Mouse (Mus musculus) neural tube, embryonic 14.5 days (tissue): ENCODE measurements around the gene Adss. TPM values are rescaled to one million over a fixed set of nuclear protein-coding genes. Genes with fewer than 3 reads are reported as not detected.
"Not testable (repeated sequence)": the region's sequence is repeated elsewhere in the genome, so short reads cannot be mapped to it uniquely, and the experiment has no call there.

Experiments used
- ATAC-seq: fragments of 200-750 bp; cut with Nextera tagmentation; 2 replicates; pipeline ENCODE4 v1.8.0; 2017; ENCODE audit warnings: low read depth, mild to moderate bottlenecking, moderate TSS enrichment, moderate library complexity
- H3K27ac ChIP-seq: fragments of 300-500 bp; sonication (generic); 2 replicates; pipeline ENCODE4 v1.5.1; 2014; ENCODE audit warnings: low read depth, mild to moderate bottlenecking, control low read depth, low read length, moderate library complexity, mixed read lengths
- H3K27me3 ChIP-seq: fragments of 300-500 bp; sonication (generic); 2 replicates; pipeline ENCODE4 v1.6.1; 2014; ENCODE audit warnings: low read length; ENCODE audit not compliant: control insufficient read depth, insufficient read depth
- H3K36me3 ChIP-seq: fragments of 300-500 bp; sonication (generic); 2 replicates; pipeline ENCODE4 v1.6.1; 2014; ENCODE audit warnings: low read length, mixed read lengths; ENCODE audit not compliant: control insufficient read depth, insufficient read depth
- H3K4me1 ChIP-seq: fragments of 300-500 bp; sonication (generic); 2 replicates; pipeline ENCODE4 v1.6.1; 2014; ENCODE audit warnings: low read length; ENCODE audit not compliant: control insufficient read depth, insufficient read depth
- H3K4me2 ChIP-seq: fragments of 300-500 bp; sonication (generic); 2 replicates; pipeline ENCODE4 v1.6.1; 2014; ENCODE audit warnings: mild to moderate bottlenecking, low read depth, low read length, control low read depth
- H3K4me3 ChIP-seq: fragments of 300-500 bp; sonication (generic); 2 replicates; pipeline ENCODE4 v1.5.1; 2014; ENCODE audit warnings: low read depth, low read length, control low read depth, mixed read lengths
- H3K9ac ChIP-seq: fragments of 300-500 bp; sonication (generic); replicated peaks from 2 replicates; pipeline ENCODE4 v1.6.1; 2014; ENCODE audit warnings: low read depth, mild to moderate bottlenecking, control low read depth, low read length, mixed read lengths
- H3K9me3 ChIP-seq: fragments of 300-500 bp; sonication (generic); 2 replicates; pipeline ENCODE4 v1.6.1; 2016; ENCODE audit warnings: low read length; ENCODE audit not compliant: control insufficient read depth
- WGBS: fragments of 180-500 bp; shearing (Covaris S2); extraction: QIAGEN DNeasy Blood & Tissue Kit; methylation state at CpG from one replicate; pipeline ENCODE4 v1.1.7; 2014; 5-methylcytosine and 5-hydroxymethylcytosine counted together
- polyA plus RNA-seq: library from polyadenylated mRNA; unstranded; fragments of >200 nt; fragmentation: Nextera tagmentation; extraction: Ambion mirVana; gene quantifications from 2 replicates; pipeline ENCODE4 v1.2.1, GENCODE M21; 2014

The Adss gene
- 52.2 and 53.8 TPM in 2 replicates for polyA plus RNA-seq

DNA sequence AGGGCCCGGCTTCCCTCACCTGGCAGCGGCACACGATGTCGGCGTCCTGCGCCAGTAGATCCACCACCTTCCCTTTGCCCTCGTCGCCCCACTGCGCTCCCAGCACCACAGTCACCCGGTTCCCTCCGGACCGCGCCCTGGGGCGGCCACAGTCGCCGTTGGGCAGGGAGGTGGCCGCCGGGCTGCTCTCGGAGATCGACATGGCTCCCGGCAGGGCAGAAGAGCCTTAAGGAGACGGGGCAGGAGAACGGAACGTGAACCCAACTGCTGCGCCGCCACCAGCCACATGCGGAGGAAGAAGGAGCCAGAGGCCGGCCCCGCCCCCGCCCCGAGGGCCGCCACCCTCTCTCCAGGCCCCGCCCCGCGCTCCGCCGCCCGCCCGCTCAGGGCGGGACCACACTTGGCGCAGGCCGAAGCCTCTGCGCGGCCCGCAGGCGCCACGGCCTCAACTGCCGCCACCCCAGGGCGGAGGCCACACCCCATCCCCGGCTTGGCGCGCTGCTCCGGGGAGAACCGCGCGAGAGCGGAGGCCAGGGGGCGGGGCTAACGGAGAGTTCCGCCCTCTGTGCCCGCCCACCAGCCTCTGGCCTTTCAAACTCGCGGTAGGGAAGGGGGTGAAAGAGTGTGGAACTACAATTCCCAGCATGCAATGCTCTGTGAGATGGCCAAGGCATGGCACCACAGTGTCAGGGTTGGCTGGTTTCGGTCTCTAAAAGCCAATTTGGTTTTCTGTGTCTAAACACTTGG lies at the start of gene Adss:
TSS of gene Adss (minus strand) at position 319 of the 747 bp plus-strand sequence.
- H3K27ac ChIP-seq = peak within 1 kb of the TSS; percentile 83
- under 1% methylated on average over 48 of the region's 64 CpGs for WGBS
- peak within 1 kb of the TSS; percentile 81 for H3K9ac ChIP-seq
- peaks cover 14% of the 10 kb centered on the region; the same call in 1 of the 2 replicates for H3K4me1 ChIP-seq
- no peaks in the 10 kb centered on the region for H3K27me3 ChIP-seq
- H3K4me3 ChIP-seq = peak within 1 kb of the TSS; percentile 90
- no peaks in the 10 kb centered on the region for H3K36me3 ChIP-seq
- peak; percentile 99 for ATAC-seq
- peak within 1 kb of the TSS; percentile 51 for H3K4me2 ChIP-seq
- H3K9me3 ChIP-seq = no peaks in the 10 kb centered on the region

DNA sequence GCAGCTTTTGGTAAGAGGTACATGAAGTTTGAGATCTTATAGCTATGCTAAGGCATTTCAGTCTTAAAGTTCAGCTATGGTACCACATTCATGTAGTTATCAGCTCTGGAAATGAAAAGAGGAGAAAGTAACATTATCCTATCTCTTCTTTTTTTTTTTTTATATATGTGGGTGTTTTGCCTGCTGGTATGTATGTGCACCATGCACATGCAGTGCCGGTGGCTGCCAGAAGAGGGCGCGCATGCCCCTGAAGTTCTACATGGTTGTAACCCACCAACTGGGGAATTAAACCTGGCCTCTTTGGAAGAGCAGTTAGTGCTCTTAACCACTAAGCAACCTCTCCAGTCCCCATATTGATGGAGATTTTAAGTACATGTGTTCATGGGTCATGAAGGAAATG lies 49.5 kb upstream of the Adss start:
- not testable (repeated sequence) for H3K9me3 ChIP-seq, H3K4me1 ChIP-seq, H3K4me2 ChIP-seq, H3K36me3 ChIP-seq, H3K9ac ChIP-seq, H3K27ac ChIP-seq, H3K4me3 ChIP-seq, H3K27me3 ChIP-seq, ATAC-seq
- WGBS = 51% methylated on average over 3 of the region's 3 CpGs

DNA sequence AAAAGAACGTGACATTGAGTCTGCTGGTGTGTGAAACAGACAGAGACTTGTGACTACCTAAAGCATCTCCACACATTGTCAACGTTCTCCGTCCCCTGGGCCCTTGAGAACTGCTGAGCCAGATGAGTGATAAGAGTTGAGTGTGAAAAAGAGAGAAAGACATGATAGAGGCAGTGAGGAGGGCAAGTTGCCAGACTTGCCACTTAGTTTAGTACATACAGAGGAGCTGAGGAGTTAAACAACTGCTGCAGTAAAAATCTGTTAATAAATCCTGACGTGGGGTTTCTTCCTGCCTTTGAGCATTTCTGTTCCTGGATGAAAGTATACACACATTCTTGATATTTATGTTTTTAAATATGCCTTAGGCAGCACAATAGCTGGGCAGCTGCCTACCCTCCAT lies 31.5 kb upstream of the Adss start:
- H3K9me3 ChIP-seq, H3K4me1 ChIP-seq, H3K27me3 ChIP-seq, H3K4me3 ChIP-seq, ATAC-seq, H3K27ac ChIP-seq, H3K9ac ChIP-seq, H3K4me2 ChIP-seq, H3K36me3 ChIP-seq: not testable (repeated sequence)
- 83% methylated on average over 4 of the region's 4 CpGs for WGBS

DNA sequence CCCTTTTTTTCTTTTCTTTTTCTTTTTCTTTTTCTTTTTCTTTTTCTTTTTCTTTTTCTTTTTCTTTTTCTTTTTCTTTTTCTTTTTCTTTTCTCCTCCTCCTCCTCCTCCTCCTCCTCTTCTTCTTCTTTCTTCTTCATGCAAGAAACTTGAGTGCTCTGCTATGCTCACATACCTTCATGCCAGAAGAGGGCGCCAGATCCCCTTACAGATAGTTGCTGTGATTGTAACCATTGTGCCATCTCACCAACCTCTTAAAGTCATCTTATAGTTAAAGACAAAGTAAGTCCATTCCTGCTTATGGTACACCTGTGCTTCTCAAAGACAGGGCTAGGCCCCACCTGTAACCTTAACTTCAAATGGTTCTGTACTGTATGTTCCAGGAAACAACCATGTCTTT lies 10.5 kb upstream of the Adss start:
- not testable (repeated sequence) for H3K4me2 ChIP-seq, H3K4me1 ChIP-seq, H3K27me3 ChIP-seq, H3K36me3 ChIP-seq, ATAC-seq, H3K9ac ChIP-seq, H3K4me3 ChIP-seq, H3K9me3 ChIP-seq, H3K27ac ChIP-seq
- WGBS = 10% methylated on average over 1 of the region's 1 CpGs

DNA sequence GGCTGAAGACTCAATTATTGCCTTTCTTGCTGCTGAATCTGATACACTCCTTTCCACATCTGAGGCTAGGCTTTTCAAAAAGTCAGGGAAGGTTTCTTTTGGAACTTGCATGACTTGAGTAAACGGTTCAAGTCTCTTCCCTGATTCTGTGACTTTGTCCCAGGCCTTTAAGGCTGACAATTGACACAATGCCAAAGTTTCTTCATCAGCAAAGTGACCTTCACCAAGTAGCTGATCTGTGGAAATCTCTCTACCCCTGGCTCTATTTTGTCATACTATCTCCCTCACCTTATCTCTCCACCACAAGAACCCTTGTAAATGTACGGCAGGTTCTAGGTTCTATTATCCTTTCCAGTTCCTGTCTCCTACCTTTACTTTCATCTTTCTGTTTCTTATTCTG lies 7.2 kb upstream of the Adss start:
- no peak for ATAC-seq
- 86% methylated on average over 2 of the region's 2 CpGs for WGBS
- Histone ChIP-seq H3K4me2 (no peak overlapping the region), H3K27me3 (no peaks in the 10 kb centered on the region), H3K4me3 (no peak overlapping the region), H3K27ac (no peak overlapping the region), H3K9ac (no peak overlapping the region), H3K4me1 (no peaks in the 10 kb centered on the region), H3K9me3 (no peaks in the 10 kb centered on the region), H3K36me3 (no peaks in the 10 kb centered on the region)

DNA sequence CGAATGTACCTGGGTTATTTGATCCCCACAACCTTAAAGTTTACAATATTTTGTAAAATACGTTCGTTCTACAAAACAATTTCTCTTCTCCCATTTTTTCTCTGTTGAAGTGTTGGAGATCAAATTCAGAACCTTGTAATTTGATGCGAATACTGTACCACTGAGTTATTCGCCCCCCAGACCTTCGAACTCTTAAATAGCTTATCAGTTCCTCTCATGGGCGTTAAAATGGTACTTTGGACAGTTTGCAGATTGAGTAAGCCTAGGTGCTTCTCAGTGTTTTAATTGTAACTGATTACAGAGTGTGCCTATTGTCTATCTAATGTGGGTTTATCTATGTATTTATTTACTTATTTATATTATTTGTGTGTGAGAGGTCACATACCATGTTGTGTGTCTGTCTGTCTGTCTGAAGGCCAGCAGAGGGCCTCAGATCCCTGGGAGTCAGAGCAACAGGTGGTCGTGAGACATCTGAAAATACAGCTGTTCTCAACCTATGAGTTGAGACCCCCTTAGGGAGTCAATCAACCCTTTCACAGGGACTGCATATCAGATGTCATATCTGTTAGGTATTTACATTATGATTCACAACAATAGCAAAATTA lies 942 bp upstream of the Adss start:
- WGBS = 76% methylated on average over 8 of the region's 8 CpGs
- no peak overlapping the region for H3K4me3 ChIP-seq
- H3K9ac ChIP-seq = no peak overlapping the region
- peaks cover 14% of the 10 kb centered on the region; the same call in 1 of the 2 replicates for H3K4me1 ChIP-seq
- H3K27me3 ChIP-seq = no peaks in the 10 kb centered on the region
- no peak overlapping the region for H3K4me2 ChIP-seq
- no peak overlapping the region for H3K27ac ChIP-seq
- H3K36me3 ChIP-seq = no peaks in the 10 kb centered on the region
- H3K9me3 ChIP-seq = no peaks in the 10 kb centered on the region
- ATAC-seq = no peak

DNA sequence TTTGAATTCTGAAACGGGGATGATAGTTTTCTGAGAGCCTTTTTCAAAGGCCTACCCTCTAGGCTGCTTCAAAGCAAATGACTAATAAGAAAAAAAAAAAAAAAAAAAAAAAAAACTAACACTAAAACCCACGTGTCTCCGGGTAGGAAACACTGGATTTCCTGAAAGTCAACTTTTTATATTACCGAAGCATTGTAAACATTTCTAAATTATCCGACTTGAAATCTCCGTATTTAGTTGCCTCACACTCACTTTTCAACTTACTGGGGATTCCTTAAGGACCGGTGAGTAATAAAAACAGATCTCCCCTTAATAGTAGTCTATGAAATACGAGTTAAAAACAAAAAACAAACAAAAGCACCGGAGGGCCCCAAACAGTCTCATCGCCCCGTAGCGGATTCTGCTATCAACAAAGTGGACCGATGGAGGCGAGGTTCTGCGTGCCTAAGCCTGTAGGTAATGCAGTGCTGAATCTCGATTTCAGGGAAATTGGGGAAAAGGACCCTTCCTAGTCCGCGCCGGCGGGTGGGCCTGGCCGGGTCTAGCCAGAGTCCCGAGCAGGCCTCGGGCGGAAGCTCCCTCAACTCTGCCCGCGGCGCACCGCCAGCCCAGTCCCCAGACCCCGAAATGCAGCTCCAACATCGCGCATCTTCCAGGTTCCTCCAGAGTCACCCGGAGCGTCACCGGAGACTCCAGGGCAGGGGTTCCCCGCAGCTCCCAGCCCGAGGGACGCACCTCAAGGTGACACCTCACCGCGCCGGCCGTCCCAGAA lies 704 bp downstream of the Adss start:
- H3K27ac ChIP-seq = peak overlapping the region; percentile 83
- H3K27me3 ChIP-seq = no peaks in the 10 kb centered on the region
- peak overlapping the region; percentile 81 for H3K9ac ChIP-seq
- H3K9me3 ChIP-seq = no peaks in the 10 kb centered on the region
- peak overlapping the region; percentile 51 for H3K4me2 ChIP-seq
- WGBS = under 1% methylated on average over 39 of the region's 41 CpGs
- H3K4me1 ChIP-seq = peaks cover 14% of the 10 kb centered on the region; the same call in 1 of the 2 replicates
- peak overlapping the region; percentile 90 for H3K4me3 ChIP-seq
- peak; percentile 56 for ATAC-seq
- no peaks in the 10 kb centered on the region for H3K36me3 ChIP-seq

DNA sequence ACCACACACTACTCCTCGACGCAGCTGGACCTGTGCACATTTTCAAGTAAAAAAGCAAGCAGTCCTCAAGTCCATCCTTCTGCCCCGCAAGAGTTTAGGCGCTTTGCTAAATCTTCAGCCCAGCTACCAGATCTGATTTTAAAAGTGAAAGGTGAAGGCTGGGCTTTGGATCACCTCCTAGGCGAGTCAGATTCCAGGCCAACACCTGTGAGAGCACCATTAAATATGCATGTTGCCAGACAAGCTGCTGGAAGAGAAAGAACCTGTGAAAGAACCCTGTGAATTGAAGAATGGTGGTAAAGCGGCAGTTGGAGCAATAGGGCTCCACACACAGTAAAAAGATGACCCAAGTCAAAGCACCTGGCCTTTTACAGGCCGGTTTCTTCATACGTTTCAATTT lies 1.4 kb downstream of the Adss start:
- H3K27ac ChIP-seq = no peak overlapping the region
- no peaks in the 10 kb centered on the region for H3K9me3 ChIP-seq
- ATAC-seq = no peak
- 8% methylated on average over 8 of the region's 8 CpGs for WGBS
- no peaks in the 10 kb centered on the region for H3K36me3 ChIP-seq
- H3K9ac ChIP-seq = peak overlapping the region; percentile 32; the same call in 1 of the 2 replicates
- peak overlapping the region; percentile 90 for H3K4me3 ChIP-seq
- peak overlapping the region; percentile 51 for H3K4me2 ChIP-seq
- no peaks in the 10 kb centered on the region for H3K27me3 ChIP-seq
- peaks cover 14% of the 10 kb centered on the region; the same call in 1 of the 2 replicates for H3K4me1 ChIP-seq

DNA sequence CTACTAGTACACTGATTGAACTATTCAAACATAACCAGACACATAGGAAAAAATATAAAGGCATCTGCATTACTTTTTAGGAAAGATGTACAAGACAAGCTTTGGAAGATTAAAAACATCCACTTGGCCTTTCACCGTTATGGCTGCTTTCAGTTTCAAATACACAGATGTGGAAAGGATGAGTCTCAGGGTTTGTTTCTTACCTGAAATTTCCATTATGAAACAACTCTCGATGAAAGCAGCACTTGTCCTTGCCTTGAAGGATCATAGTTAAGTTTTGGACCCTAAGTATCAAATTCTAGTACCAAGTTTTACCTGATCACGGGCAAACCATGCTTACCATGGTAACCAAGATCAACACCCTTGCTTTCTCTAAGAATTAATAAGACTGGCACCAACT lies 3.5 kb downstream of the Adss start:
- H3K27ac ChIP-seq = no peak overlapping the region
- H3K27me3 ChIP-seq = no peaks in the 10 kb centered on the region
- 90% methylated on average over 3 of the region's 3 CpGs for WGBS
- ATAC-seq = no peak
- H3K4me1 ChIP-seq = peaks cover 14% of the 10 kb centered on the region; the same call in 1 of the 2 replicates
- no peaks in the 10 kb centered on the region for H3K36me3 ChIP-seq
- no peaks in the 10 kb centered on the region for H3K9me3 ChIP-seq
- H3K4me3 ChIP-seq = no peak overlapping the region
- H3K4me2 ChIP-seq = no peak overlapping the region
- H3K9ac ChIP-seq = no peak overlapping the region
